Comparison of ENCODE assay signal across 17 mouse cellular contexts in the genomic region with DNA sequence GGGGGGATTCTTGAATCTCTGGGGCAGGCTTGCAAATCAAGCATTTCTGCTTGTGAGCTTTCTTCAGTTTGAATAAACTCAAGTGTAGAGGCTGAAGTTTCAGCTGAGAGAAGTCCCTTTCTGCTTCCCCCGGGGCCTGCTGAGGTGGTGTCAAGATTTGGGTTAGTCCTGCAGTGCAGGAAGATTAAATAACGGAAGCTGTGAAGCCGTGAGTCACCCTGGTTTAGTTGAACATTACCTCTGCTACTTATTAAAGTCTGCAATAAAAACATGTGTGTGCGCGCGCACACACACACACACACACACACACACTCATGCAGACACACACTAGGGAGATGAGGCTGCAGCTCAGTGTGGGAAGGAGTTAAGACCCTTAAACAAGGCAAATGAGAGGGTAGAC.
DNase-seq lines count a peak whose midpoint lies in the region.
"Had no signal": no experiment of that assay in that cellular context is flagged by ENCODE, and none has a peak within 500 bp of the region (broad histone marks: within the 10 kb centered on the region; RNA-seq: fewer than 3 reads in every experiment).

No protein-coding gene starts in this region.

- peak; percentile 44 for DNase-seq in heart, adult 11 months
- DNase-seq in heart, adult 9 months (ENCODE audit: low spot score in 2 of 2): no peak
- DNase-seq in kidney, postnatal 4 days: peak; percentile 10 to 27
- no peak for DNase-seq in kidney, postnatal 14 days
- DNase-seq in urinary bladder, postnatal 14 days (ENCODE audit: low spot score): peak; percentile 11
- no peak for DNase-seq in urinary bladder, postnatal 10 days (ENCODE audit: low spot score)
- DNase-seq: adrenal gland, adult 2 months; adrenal gland, postnatal 10 days; adrenal gland, postnatal 25 days; B cell, adult 2 months; cerebellum, adult 11 months; cerebellum, adult 18-20 months; cerebellum, adult 8-10 months; cerebellum, adult 9-11 months; cerebellum, postnatal 14 days; cerebellum, postnatal 36 days; embryo, embryonic 11 days had no signal

Comparison
In these comparisons a context has a peak if more than half of its experiments do, and no peak if none do; other contexts are left out.
1. DNase-seq: peak in heart, adult 11 months (single experiment), kidney, postnatal 4 days (2 of 2) and urinary bladder, postnatal 14 days (single experiment); none in heart, adult 9 months (0 of 2), kidney, postnatal 14 days (single experiment) and urinary bladder, postnatal 10 days (single experiment).